Mouse (Mus musculus) spleen, postnatal 10 days (tissue): ENCODE results near the gene Selenoh.

ENCODE experiments used
- DNase-seq, 2 experiments: peaks; one replicate each; pipeline ENCODE4 v3.0.0; 2021 to 2022; ENCODE audit warnings: low spot score in 2 of 2

Selenoh gene

GRCm38 (mm10) chr2:84632999-84633398 lies 37.6 kb downstream of the Selenoh start:
- DNase-seq = no peak

- DNase-seq = no peak
Measured at GRCm38 (mm10) chr2:84632001-84632400, 38.6 kb downstream of the Selenoh start.

- DNase-seq = no peak
Measured at GRCm38 (mm10) chr2:84627036-84627435, 43.5 kb downstream of the Selenoh start.

GRCm38 (mm10) chr2:84626366-84626975 lies 44.1 kb downstream of the Selenoh start:
- no peak for DNase-seq

GRCm38 (mm10) chr2:84624201-84624600 lies 46.4 kb downstream of the Selenoh start:
- DNase-seq = no peak

GRCm38 (mm10) chr2:84623428-84624119 lies 47.0 kb downstream of the Selenoh start:
- DNase-seq = no peak

- no peak for DNase-seq
Measured at GRCm38 (mm10) chr2:84622668-84623067, 47.9 kb downstream of the Selenoh start.

GRCm38 (mm10) chr2:84619646-84620340 lies 50.8 kb downstream of the Selenoh start:
- no peak for DNase-seq
